Mouse (Mus musculus) forelimb bud, embryonic 11.5 days (tissue): ENCODE results near the gene Dpep3.

Experiments
- DNase-seq: peaks from one replicate; pipeline ENCODE4 v3.0.0-alpha.2; 2012; ENCODE audit warnings: low read depth, low spot score

The Dpep3 gene

GRCm38 (mm10) chr8:105936866-105937475, 42.3 kb downstream of the Dpep3 start:
- DNase-seq = peak; percentile 90

- DNase-seq = no peak
Measured at GRCm38 (mm10) chr8:105935863-105936603, 43.2 kb downstream of the Dpep3 start.

DNA sequence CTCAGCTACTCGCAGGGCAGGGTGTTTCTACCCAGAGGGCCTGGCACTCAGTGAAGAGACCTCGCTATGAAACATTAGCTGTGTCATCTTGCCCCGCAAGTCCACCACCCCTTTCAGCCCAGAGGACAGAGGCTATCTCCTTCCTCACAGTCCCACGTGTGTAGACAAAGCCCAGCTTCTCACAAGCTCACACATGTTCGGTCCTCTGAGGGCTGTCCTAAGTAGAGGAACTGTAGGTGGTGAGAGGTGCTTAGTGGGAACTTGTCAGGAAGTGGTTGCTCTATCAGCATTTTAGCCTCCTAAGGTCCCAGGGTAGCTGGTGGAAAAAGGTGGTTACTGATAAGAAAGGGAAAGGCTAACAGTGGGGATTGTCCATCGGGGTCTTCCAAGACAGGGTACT, 44.1 kb downstream of the Dpep3 start:
- no peak for DNase-seq

DNA sequence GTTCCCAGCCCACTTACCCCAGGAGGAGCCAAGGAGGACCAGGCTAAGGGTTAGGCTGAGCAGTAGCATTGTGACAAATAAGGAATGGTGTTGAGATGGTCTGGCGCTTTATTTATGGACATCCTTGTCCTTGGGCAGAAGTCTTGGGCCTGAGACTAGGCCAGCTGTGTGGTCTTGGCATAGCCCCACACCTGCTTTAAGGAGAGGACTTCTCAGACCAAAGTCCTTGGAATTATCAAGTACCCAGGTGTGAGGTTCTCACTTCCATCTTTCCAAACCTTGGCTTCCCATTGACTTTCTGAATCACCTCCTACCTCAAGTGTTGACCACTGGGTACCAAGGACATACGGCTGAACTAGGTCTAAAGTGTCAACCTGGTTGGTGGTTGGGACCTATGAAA, 45.5 kb downstream of the Dpep3 start, which contains the start of gene Ctrl:
Gene Ctrl (minus strand): TSS at position 101 of the 400 bp plus-strand sequence.
- no peak for DNase-seq

- no peak for DNase-seq
Measured at GRCm38 (mm10) chr8:105932525-105932924, 46.7 kb downstream of the Dpep3 start.

DNA sequence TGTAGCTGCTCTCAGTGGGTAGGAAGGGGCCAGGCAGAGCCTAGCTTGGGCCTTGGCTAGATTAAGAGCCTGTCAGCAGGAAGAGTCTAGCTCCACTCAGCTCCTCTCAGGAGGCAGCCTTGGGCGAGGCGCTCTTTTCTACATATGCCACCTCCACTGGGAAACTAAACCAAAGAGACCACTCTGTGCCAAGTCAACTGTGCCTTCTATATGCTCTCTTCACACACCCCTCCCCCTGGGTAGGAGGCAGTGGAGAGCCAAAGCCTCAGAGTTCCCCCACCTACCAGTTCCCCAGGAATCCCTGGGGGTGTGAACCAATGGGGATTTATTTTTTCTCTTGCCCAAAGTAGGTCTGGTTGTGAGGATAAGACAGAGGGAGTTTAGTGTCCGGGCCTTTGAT, 48.0 kb downstream of the Dpep3 start:
- DNase-seq = no peak

DNA sequence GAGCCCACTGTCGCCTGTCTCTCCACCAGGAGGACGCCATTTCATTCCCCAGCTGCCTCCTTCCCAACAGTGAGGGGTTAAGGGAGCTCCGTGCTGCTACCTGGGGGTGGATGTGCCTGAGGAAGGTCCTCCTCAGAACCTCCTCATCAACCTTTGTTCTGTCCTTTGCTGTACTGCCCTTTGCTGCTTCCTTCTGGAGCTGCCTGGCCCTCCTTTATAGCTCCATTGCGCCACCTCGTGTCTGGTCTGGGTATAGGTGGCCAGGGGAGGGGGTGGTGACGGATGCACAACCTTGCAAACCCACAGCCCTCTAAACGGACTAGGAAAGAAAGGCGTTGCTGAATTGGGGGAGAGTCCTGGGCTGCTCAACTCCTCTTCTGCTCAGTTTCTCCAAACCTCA, 48.6 kb downstream of the Dpep3 start:
- DNase-seq = peak; percentile 78

DNA sequence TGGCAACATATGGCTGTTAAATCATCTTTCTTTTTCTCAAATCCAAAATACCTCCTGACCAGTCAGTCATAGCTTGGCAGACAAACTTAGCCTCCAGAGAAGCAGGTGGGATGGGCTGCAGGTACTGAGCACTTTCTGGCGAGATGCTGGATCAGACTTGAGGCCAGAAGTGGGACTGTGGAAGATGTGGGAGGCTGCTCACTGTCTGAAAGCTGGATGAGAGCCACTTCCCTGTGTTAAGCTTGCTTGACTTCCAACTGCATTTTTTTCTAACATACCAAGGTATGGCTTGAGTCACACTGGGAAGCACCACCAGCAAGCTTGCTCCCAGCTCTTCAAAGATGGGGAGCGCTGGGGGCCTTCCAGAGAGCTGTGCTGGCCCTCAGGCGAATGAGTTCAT, 54.1 kb downstream of the Dpep3 start:
- DNase-seq = no peak
